Mouse (Mus musculus) gastrocnemius, adult 8-10 months (tissue): ENCODE data around the gene Ppfia2. TPM values are rescaled to one million over a fixed set of nuclear protein-coding genes. Genes with fewer than 3 reads are reported as not detected.

Experiments used
- DNase-seq, 2 experiments: peaks; one replicate each; pipeline ENCODE4 v3.0.0; 2022; ENCODE audit warnings: low spot score in 2 of 2
- total RNA-seq, 4 experiments: library from RNA; stranded (reverse); gene quantifications; 2 replicates each; pipeline ENCODE4 v1.2.4; 2022

Gene Ppfia2
- total RNA-seq, 4 experiments from 2014 or later = 0.07 to 0.22 (median 0.13) TPM; not detected in 1

GRCm38 (mm10) chr10:106914275-106914674 lies 444.1 kb downstream of the Ppfia2 start:
- no peak for DNase-seq

GRCm38 (mm10) chr10:106914822-106915221 lies 444.7 kb downstream of the Ppfia2 start:
- DNase-seq = no peak

- no peak for DNase-seq
These were observed 454.2 kb downstream of the Ppfia2 start for GRCm38 (mm10) chr10:106924334-106924733.

- no peak for DNase-seq
These were observed 454.7 kb downstream of the Ppfia2 start for GRCm38 (mm10) chr10:106924798-106925197.

GRCm38 (mm10) chr10:106928576-106929332 lies 458.6 kb downstream of the Ppfia2 start:
- no peak for DNase-seq

- DNase-seq = no peak
These were observed 462.5 kb downstream of the Ppfia2 start for GRCm38 (mm10) chr10:106932571-106933073.

- DNase-seq = no peak
These were observed 466.9 kb downstream of the Ppfia2 start for GRCm38 (mm10) chr10:106936996-106937395.

GRCm38 (mm10) chr10:106938851-106939250 lies 468.7 kb downstream of the Ppfia2 start:
- DNase-seq = no peak

GRCm38 (mm10) chr10:106939441-106939840 lies 469.3 kb downstream of the Ppfia2 start:
- no peak for DNase-seq

GRCm38 (mm10) chr10:106941380-106941779 lies 471.2 kb downstream of the Ppfia2 start:
- DNase-seq = no peak

GRCm38 (mm10) chr10:106959026-106959425 lies 488.9 kb downstream of the Ppfia2 start:
- no peak for DNase-seq

GRCm38 (mm10) chr10:106975193-106976141 lies 505.3 kb downstream of the Ppfia2 start:
- DNase-seq = no peak
